Mouse (Mus musculus): Measurements from ENCODE around the gene Slc16a4. TPM values are rescaled to one million over a fixed set of nuclear protein-coding genes. Genes with fewer than 3 reads are reported as not detected.

The Slc16a4 gene
- polyA plus RNA-seq, 1 experiment from 2014 or later, result 13.4 TPM

DNA sequence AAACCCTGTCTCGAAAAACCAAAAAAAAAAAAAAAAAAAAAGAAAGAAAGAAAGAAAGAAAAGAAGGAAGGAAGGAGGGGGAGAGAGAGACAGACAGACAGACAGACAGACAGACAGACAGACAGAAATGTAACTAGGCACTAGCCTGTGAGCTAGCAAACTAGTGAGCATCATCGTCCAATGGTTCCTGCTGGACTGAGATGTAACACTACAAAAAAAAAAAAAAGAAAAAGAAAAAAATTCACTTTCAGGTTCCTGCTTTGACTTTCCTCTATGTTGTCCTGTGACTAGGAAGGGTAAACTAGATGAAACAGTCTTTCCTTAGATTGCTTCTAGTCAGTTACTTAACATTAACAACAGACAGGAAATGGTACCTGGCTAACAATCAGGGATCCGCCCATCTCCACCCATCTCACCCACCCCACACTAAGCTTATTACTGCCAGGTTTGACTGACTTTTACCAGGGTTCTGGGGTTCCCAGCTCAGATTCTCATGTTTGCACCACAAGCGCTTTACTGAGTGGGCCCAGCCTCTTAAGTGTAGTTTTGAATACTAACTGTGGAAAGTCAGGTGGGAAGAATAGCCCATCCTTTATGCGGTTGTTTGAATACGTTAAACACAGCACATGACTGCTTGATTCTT, 64.7 kb downstream of the Slc16a4 start:
- Histone ChIP-seq H3K27ac (ENCODE audit: low read length) (no peak overlapping the region), H3K4me2 (replicated peaks; ENCODE audit: low read depth, low read length) (no peak overlapping the region), H3K36me3 (ENCODE audit: insufficient read depth, low read length) (no peaks in the 10 kb centered on the region), H3K4me1 (ENCODE audit: insufficient read depth, low read length) (0 out of 2 replicates have a peak, but pooled peaks cover 3% of the 10 kb centered on the region), H3K27me3 (ENCODE audit: insufficient read depth, low read length) (peaks cover 16% of the 10 kb centered on the region; the same call in 1 of the 2 replicates), H3K9ac (replicated peaks; ENCODE audit: low read length) (no peak overlapping the region), H3K9me3 (ENCODE audit: low read length) (no peaks in the 10 kb centered on the region), H3K4me3 (ENCODE audit: low read length) (no peak overlapping the region)
- ATAC-seq (ENCODE audit: low FRiP score, low TSS enrichment), result no peak
- WGBS, result 88% methylated on average over 6 of the region's 6 CpGs

DNA sequence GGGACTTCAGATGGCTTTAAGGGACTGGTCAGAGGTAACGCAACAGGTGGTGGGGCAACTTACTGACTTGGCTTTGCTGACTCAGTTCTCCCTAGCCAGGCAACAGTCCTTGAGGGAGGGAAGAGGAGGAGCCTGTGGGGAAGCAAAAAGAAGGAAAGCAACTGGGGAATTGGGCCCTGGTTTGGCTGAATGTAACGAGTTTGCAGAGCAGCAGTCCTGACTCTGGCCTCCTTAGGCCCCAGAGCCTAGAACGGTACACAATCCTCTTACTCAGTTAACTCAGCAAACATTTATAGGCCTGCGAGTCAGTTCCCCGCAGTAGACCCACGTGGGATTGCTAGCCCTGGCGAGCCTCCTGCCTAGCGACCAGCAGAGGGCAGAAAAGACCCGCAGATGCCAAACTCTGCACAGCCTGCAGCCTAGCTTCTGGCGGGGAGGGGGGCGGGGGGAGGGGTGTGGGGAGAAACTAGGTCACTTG, 66.0 kb downstream of the Slc16a4 start:
- Histone ChIP-seq H3K9me3 (ENCODE audit: low read length) (no peaks in the 10 kb centered on the region), H3K27me3 (ENCODE audit: insufficient read depth, low read length) (peaks cover 13% of the 10 kb centered on the region; the same call in 1 of the 2 replicates), H3K27ac (ENCODE audit: low read length) (no peak overlapping the region), H3K4me3 (ENCODE audit: low read length) (peak overlapping the region; percentile 24; the same call in 1 of the 2 replicates), H3K4me2 (replicated peaks; ENCODE audit: low read depth, low read length) (peak overlapping the region; percentile 43), H3K4me1 (ENCODE audit: insufficient read depth, low read length) (0 out of 2 replicates have a peak, but pooled peaks cover 3% of the 10 kb centered on the region), H3K36me3 (ENCODE audit: insufficient read depth, low read length) (no peaks in the 10 kb centered on the region), H3K9ac (replicated peaks; ENCODE audit: low read length) (peak overlapping the region; percentile 48; the same call in 1 of the 2 replicates)
- ATAC-seq (ENCODE audit: low FRiP score, low TSS enrichment), result peak; percentile 80
- WGBS, result under 1% methylated on average over 11 of the region's 11 CpGs

DNA sequence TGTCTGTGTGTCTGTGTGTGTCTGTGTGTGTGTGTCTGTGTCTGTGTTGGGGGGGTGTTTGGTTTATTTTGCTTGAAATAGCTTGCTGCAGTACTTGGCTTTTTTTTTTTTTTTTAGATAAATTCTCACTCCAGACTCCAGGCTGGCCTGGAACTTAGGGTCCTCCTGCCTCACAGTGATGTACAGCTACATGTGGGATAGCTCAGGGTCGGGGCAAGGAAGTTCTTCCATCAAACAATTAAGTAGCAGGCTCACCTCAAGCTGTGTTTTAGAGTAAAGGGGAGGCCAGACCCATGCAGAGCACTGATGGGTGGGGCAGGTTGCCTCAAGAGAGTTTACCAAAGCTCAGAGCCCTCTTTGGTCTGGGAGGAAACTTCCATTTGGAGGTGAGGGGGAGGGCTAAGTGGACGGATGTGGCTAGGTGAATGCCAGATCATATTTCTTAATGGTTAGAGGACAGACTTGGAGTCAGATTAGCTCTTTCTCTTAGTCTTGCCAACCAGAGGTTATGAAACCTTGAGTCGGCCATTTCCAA, 66.7 kb downstream of the Slc16a4 start:
- Histone ChIP-seq H3K27me3 (ENCODE audit: insufficient read depth, low read length) (peaks cover 13% of the 10 kb centered on the region; the same call in 1 of the 2 replicates), H3K9me3 (ENCODE audit: low read length) (no peaks in the 10 kb centered on the region), H3K4me1 (ENCODE audit: insufficient read depth, low read length) (0 out of 2 replicates have a peak, but pooled peaks cover 3% of the 10 kb centered on the region), H3K4me3 (ENCODE audit: low read length) (no peak overlapping the region), H3K4me2 (replicated peaks; ENCODE audit: low read depth, low read length) (no peak overlapping the region), H3K27ac (ENCODE audit: low read length) (no peak overlapping the region), H3K36me3 (ENCODE audit: insufficient read depth, low read length) (no peaks in the 10 kb centered on the region), H3K9ac (replicated peaks; ENCODE audit: low read length) (no peak overlapping the region)
- WGBS, result 51% methylated on average over 3 of the region's 3 CpGs
- ATAC-seq (ENCODE audit: low FRiP score, low TSS enrichment), result peak; percentile 29; the same call in 1 of the 2 replicates

DNA sequence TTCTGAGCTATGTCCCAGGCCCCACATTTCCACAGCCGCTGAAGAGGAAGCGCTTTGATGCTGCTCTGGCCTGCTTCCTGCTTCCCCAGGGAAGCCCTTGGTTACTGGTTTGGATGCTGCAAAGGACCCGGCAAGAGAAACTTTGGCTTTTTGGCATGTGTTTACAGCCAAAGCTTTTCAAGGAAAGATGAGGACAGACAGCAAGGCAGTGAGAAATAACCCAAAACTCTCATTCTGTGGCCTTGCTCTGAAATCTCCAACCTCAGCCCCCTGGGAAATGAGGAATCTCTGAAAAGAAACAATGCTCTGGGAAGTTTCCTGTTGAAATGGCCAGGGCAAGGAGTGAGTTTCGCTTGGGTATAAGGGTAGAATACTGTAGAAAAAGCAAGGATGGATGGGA, 69.3 kb downstream of the Slc16a4 start:
- H3K27me3 ChIP-seq (ENCODE audit: insufficient read depth, low read length), result peaks cover 18% of the 10 kb centered on the region; the same call in 1 of the 2 replicates
- ATAC-seq (ENCODE audit: low FRiP score, low TSS enrichment), result no peak
- no peak overlapping the region for H3K9ac ChIP-seq (replicated peaks; ENCODE audit: low read length)
- 0 out of 2 replicates have a peak, but pooled peaks cover 3% of the 10 kb centered on the region for H3K4me1 ChIP-seq (ENCODE audit: insufficient read depth, low read length)
- no peak overlapping the region for H3K4me2 ChIP-seq (replicated peaks; ENCODE audit: low read depth, low read length)
- 69% methylated on average over 4 of the region's 4 CpGs for WGBS
- no peaks in the 10 kb centered on the region for H3K9me3 ChIP-seq (ENCODE audit: low read length)
- no peaks in the 10 kb centered on the region for H3K36me3 ChIP-seq (ENCODE audit: insufficient read depth, low read length)
- no peak overlapping the region for H3K27ac ChIP-seq (ENCODE audit: low read length)
- H3K4me3 ChIP-seq (ENCODE audit: low read length), result no peak overlapping the region

Other genes with a start within 250 kb of the Slc16a4 start
- gene Kcna2, start 190.1 kb upstream of the Slc16a4 start, polyA plus RNA-seq (2015; fragmentation: Nextera tagmentation; extraction: Ambion mirVana), result 0.02 and 0.09 TPM in 2 replicates
- gene Kcna10, start 108.2 kb upstream of the Slc16a4 start, polyA plus RNA-seq (2015; fragmentation: Nextera tagmentation; extraction: Ambion mirVana), result not detected in 2 replicates
- 0.89 TPM in 1 of 2 replicates, not detected in the other for gene Cym, start 69.5 kb upstream of the Slc16a4 start, polyA plus RNA-seq (2015; fragmentation: Nextera tagmentation; extraction: Ambion mirVana)
- not detected in 2 replicates for gene A630076J17Rik, start 60.6 kb upstream of the Slc16a4 start, polyA plus RNA-seq (2015; fragmentation: Nextera tagmentation; extraction: Ambion mirVana)
- 0.14 TPM in 1 of 2 replicates, not detected in the other for gene Prok1, start 51.5 kb upstream of the Slc16a4 start, polyA plus RNA-seq (2015; fragmentation: Nextera tagmentation; extraction: Ambion mirVana)
- 204 and 224 TPM in 2 replicates for gene Lamtor5, start 12.4 kb upstream of the Slc16a4 start, polyA plus RNA-seq (2015; fragmentation: Nextera tagmentation; extraction: Ambion mirVana)
- 12.8 and 15.9 TPM in 2 replicates for gene Rbm15, start 42.4 kb downstream of the Slc16a4 start, polyA plus RNA-seq (2015; fragmentation: Nextera tagmentation; extraction: Ambion mirVana)
- 0.15 and 0.24 TPM in 2 replicates for gene Kcnc4, start 168.3 kb downstream of the Slc16a4 start, polyA plus RNA-seq (2015; fragmentation: Nextera tagmentation; extraction: Ambion mirVana)
- 2.8 and 3.8 TPM in 2 replicates for gene Slc6a17, start 226.8 kb downstream of the Slc16a4 start, polyA plus RNA-seq (2015; fragmentation: Nextera tagmentation; extraction: Ambion mirVana)

All from kidney, embryonic 16.5 days (tissue).